Mouse (Mus musculus): ENCODE measurements at regions not wholly inside any gene's neighbourhood (a gene's known extent, or its start where the extent isn't known, plus 50 kb on each side); places are given as distances from the start of the nearest gene placed in this dataset.

GRCm38 (mm10) chr10:46229608-46230007, 652.0 kb downstream of the Hace1 start:
- no peaks in the 10 kb centered on the region for H3K4me1 ChIP-seq (ENCODE audit: control insufficient read depth in 1 of 2, insufficient read depth in 2 of 2)
- H3K27ac ChIP-seq (ENCODE audit: insufficient read depth, low read depth) = no peak overlapping the region
- H3K79me2 ChIP-seq (replicated peaks; ENCODE audit: control insufficient read depth, extremely low read depth, insufficient read depth, poor library complexity, severe bottlenecking) = no peaks in the 10 kb centered on the region
- in situ Hi-C loops (cut with MboI; ENCODE audit: low pct_ligation_motif_present, low pct_unique_long_range_greater_than_20kb, low sequenced_read_pairs) (loop anchor here (25.0 kb wide), 1 partner anchor 167 kb away; no protein-coding TSS in a partner anchor), dilution Hi-C loops (cut with MboI; ENCODE audit: extremely low pct_ligation_motif_present, extremely low pct_unique_long_range_greater_than_20kb, low sequenced_read_pairs) (no loop called here)
- H3K4me3 ChIP-seq (replicated peaks in 1 of 3; ENCODE audit: low read depth in 2 of 3, low read length in 2 of 3, poor library complexity in 1 of 3) = no peak overlapping the region
- no peaks in the 10 kb centered on the region for H3K36me3 ChIP-seq (replicated peaks in 1 of 2; ENCODE audit: control insufficient read depth in 1 of 2, insufficient read depth in 1 of 2, low read length in 1 of 2)
- DNase-seq (ENCODE audit: extremely low read depth) = no peak
- H3K27me3 ChIP-seq (replicated peaks) = no peaks in the 10 kb centered on the region
- H3K9ac ChIP-seq (ENCODE audit: insufficient read depth, low read depth) = no peak overlapping the region
- H3K9me3 ChIP-seq (replicated peaks; ENCODE audit: low read length) = no peaks in the 10 kb centered on the region
- H3K4me2 ChIP-seq (ENCODE audit: insufficient read depth, low read depth, poor library complexity, severe bottlenecking) = no peak overlapping the region
- TF ChIP-seq POLR2AphosphoS2 (IDR thresholded peaks at IDR 0.05; ENCODE audit: low read depth, low read length) (no peak), HCFC1 (IDR thresholded peaks at IDR 0.05; ENCODE audit: low read depth, low read length) (no peak), POLR2A (IDR thresholded peaks at IDR 0.05; ENCODE audit: low read depth, low read length) (no peak), ZC3H11A (IDR thresholded peaks at IDR 0.05; ENCODE audit: low read depth, low read length) (no peak), NELFE (IDR thresholded peaks at IDR 0.05; ENCODE audit: low read depth, low read length) (no peak), MAFK (IDR thresholded peaks at IDR 0.05; ENCODE audit: insufficient replicate concordance, low read length) (no peak), MAX (IDR thresholded peaks at IDR 0.05; ENCODE audit: low read length) (no peak), SIN3A (IDR thresholded peaks at IDR 0.05; ENCODE audit: low read length) (no peak), ZKSCAN1 (IDR thresholded peaks at IDR 0.05; ENCODE audit: borderline replicate concordance, low read depth, low read length) (no peak), MYC (IDR thresholded peaks at IDR 0.05; ENCODE audit: low read depth, low read length) (no peak), ZNF384 (IDR thresholded peaks at IDR 0.05; ENCODE audit: low read depth, low read length) (no peak), ETS1 (conservative IDR thresholded peaks at IDR 0.05; ENCODE audit: low read depth, low read length) (no peak), TCF12 (IDR thresholded peaks at IDR 0.05; ENCODE audit: low read depth, low read length) (no peak), CHD1 (IDR thresholded peaks at IDR 0.05; ENCODE audit: low read depth, low read length) (no peak), KAT2A (IDR thresholded peaks at IDR 0.05; ENCODE audit: insufficient replicate concordance, low read length) (no peak), MEF2A (IDR thresholded peaks at IDR 0.05; ENCODE audit: borderline replicate concordance, low read depth, low read length) (no peak), TBP (conservative IDR thresholded peaks at IDR 0.05; ENCODE audit: low read depth, low read length) (no peak), USF1 (IDR thresholded peaks at IDR 0.05; ENCODE audit: low read depth, low read length) (no peak)

GRCm38 (mm10) chr10:46235581-46235980, 658.0 kb downstream of the Hace1 start:
- Histone ChIP-seq H3K9me3 (replicated peaks; ENCODE audit: low read length) (no peaks in the 10 kb centered on the region), H3K27me3 (replicated peaks) (no peaks in the 10 kb centered on the region), H3K4me1 (ENCODE audit: control insufficient read depth in 1 of 2, insufficient read depth in 2 of 2) (0 out of 4 replicates have a peak, but pooled peaks cover 0 to 3% of the 10 kb centered on the region in 2 experiments), H3K36me3 (replicated peaks in 1 of 2; ENCODE audit: control insufficient read depth in 1 of 2, insufficient read depth in 1 of 2, low read length in 1 of 2) (no peaks in the 10 kb centered on the region), H3K9ac (ENCODE audit: insufficient read depth, low read depth) (no peak overlapping the region), H3K79me2 (replicated peaks; ENCODE audit: control insufficient read depth, extremely low read depth, insufficient read depth, poor library complexity, severe bottlenecking) (no peaks in the 10 kb centered on the region), H3K4me2 (ENCODE audit: insufficient read depth, low read depth, poor library complexity, severe bottlenecking) (no peak overlapping the region), H3K27ac (ENCODE audit: insufficient read depth, low read depth) (no peak overlapping the region), H3K4me3 (replicated peaks in 1 of 3; ENCODE audit: low read depth in 2 of 3, low read length in 2 of 3, poor library complexity in 1 of 3) (no peak overlapping the region)
- peak; percentile 76 for TF ChIP-seq RAD21 (IDR thresholded peaks at IDR 0.05; ENCODE audit: low read depth, low read length)
- no peak for TF ChIP-seq GABPA (IDR thresholded peaks at IDR 0.05; ENCODE audit: insufficient replicate concordance, low read depth, low read length)
- no peak for TF ChIP-seq PAX5 (IDR thresholded peaks at IDR 0.05; ENCODE audit: low read length)
- TF ChIP-seq MAFK (IDR thresholded peaks at IDR 0.05; ENCODE audit: insufficient replicate concordance, low read length) = 0 out of 2 replicates have a peak, but pooled peaks have one; percentile 16
- TF ChIP-seq SMC3 (IDR thresholded peaks at IDR 0.05; ENCODE audit: low read depth, low read length) = peak; percentile 67
- no peak for TF ChIP-seq NELFE (IDR thresholded peaks at IDR 0.05; ENCODE audit: low read depth, low read length)
- TF ChIP-seq ZNF384 (IDR thresholded peaks at IDR 0.05; ENCODE audit: low read depth, low read length) = peak; percentile 82
- peak in 1 of 2 experiments; percentile 65; a peak in 3 of 4 replicates for TF ChIP-seq CTCF (conservative IDR thresholded peaks at IDR 0.05 in 1 of 2, IDR thresholded peaks at IDR 0.05 in 1 of 2; ENCODE audit: low read depth in 2 of 2, low read length in 2 of 2)
- TF ChIP-seq MAX (IDR thresholded peaks at IDR 0.05; ENCODE audit: low read length) = no peak
- no peak for TF ChIP-seq TBP (conservative IDR thresholded peaks at IDR 0.05; ENCODE audit: low read depth, low read length)
- peak; percentile 26 for DNase-seq (ENCODE audit: extremely low read depth)
- in situ Hi-C loops (cut with MboI; ENCODE audit: low pct_ligation_motif_present, low pct_unique_long_range_greater_than_20kb, low sequenced_read_pairs) (loop anchor here (25.0 kb wide), 1 partner anchor 173 kb away; no protein-coding TSS in a partner anchor), dilution Hi-C loops (cut with MboI; ENCODE audit: extremely low pct_ligation_motif_present, extremely low pct_unique_long_range_greater_than_20kb, low sequenced_read_pairs) (no loop called here)
